Mouse (Mus musculus) G1E-ER4 (cell line): ENCODE data around the gene Larp6. TPM values are rescaled to one million over a fixed set of nuclear protein-coding genes. Genes with fewer than 3 reads are reported as not detected.

ENCODE experiments used
- GATA1 ChIP-seq: IDR thresholded peaks from one replicate; pipeline ENCODE4 v1.8.0; 2012; ENCODE audit warnings: low read length, inconsistent platforms
- polyA plus RNA-seq: library from polyadenylated mRNA; stranded (reverse); fragments of >175 nt; gene quantifications from 2 replicates; pipeline ENCODE4 v1.2.3, GENCODE M21; 2012

The Larp6 gene
- polyA plus RNA-seq, 1 experiment, result not detected

DNA sequence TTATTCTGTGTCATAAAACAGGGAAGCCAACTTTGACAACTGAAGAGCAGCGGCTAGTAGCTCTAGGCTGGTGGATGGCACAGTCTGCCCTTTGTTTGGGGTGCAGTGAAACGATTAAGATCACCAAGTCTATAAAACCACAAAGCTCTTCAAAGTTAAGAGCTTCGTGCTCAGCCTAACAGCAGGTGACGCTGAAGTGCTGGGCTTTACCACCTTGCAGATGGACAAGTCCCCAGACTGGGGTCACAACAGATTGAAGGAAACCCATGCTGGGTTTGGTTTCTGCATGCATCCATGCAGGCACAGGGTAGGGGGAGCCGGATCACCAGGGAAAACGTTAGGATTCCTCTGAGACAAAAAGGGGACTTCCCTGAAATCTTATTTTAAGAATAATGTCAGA, 33.8 kb downstream of the Larp6 start:
- no peak for TF ChIP-seq GATA1

DNA sequence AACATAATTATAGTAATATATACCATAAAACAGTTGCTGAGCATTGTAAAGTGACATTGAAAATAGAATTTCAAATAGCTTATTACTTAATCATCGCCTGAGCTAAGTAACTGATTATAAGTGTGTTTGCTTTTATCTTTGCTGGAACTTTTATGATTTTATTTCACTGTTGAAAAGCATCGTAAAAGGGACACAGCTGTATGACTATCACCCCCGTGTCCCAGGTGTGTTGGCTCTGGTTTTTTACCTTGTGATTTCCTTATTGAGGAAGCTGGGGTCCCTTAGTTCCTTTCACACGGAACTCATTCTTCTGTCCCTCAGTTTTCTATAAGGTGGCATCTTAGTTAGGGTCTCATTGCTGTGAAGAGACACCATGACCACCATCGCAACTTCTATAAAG, 34.9 kb downstream of the Larp6 start:
- no peak for TF ChIP-seq GATA1

- no peak for TF ChIP-seq GATA1
Measured at GRCm38 (mm10) chr9:60748191-60748590, 35.4 kb downstream of the Larp6 start.

DNA sequence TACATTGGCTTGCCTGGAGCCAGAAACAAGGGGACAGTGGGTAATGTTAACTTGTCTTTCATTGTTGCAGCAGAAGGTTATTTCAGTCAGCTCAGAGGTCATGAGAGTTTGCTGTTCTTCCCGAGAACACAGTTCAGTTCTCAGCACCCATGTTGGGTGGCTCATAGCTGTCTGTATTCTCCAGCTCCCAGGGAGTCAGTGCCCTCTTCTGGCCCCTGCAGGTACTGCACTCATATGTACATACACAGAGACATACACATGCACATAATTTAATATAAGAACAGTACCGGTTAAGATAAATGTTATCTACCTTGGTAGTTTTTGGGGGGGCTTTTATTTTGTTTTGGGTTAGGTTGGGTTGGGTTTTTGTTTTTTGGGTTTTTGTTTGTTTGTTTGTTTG, 36.3 kb downstream of the Larp6 start:
- no peak for TF ChIP-seq GATA1

DNA sequence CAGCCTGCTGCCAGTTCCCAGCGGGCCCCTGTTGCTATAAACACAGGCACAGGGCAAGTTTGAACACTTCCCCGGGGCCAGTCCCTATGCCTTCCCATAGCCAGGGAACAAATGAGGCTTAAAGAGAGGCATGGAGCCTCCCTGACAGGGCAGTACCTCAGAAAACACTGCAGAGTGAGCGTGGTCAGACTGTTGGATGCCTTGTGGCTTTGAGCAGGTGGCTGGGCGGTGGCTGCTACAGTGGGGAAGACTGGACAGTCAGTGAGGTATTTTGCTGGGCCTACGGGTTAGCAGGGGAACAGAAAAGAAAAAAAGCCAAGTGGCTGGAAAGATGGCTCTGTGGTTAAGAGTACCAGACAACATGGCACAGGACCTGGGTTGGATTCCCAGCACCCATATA, 38.3 kb downstream of the Larp6 start:
- no peak for TF ChIP-seq GATA1

DNA sequence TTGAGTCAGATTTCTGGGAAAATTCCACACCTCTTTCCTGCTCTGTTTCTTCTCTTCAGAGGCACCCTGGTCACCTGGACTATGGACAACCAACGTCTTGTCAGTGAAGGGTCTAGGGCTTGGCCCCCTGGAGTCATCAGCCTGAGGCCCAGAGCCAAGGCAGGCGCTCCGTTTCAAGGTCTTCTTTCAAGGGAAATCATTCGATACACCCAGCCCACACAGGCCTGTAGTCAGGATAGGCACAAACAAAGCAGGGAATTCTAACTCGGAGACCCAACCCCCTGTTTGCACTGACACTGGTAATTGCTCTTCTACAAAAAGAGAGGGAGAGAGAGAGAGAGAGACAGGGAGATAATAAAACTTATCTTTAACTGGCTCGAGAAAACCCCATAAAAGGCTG, 39.2 kb downstream of the Larp6 start:
- no peak for TF ChIP-seq GATA1

GRCm38 (mm10) chr9:60752636-60753035, 39.8 kb downstream of the Larp6 start:
- TF ChIP-seq GATA1, result no peak

GRCm38 (mm10) chr9:60756258-60756657, 43.5 kb downstream of the Larp6 start:
- no peak for TF ChIP-seq GATA1

DNA sequence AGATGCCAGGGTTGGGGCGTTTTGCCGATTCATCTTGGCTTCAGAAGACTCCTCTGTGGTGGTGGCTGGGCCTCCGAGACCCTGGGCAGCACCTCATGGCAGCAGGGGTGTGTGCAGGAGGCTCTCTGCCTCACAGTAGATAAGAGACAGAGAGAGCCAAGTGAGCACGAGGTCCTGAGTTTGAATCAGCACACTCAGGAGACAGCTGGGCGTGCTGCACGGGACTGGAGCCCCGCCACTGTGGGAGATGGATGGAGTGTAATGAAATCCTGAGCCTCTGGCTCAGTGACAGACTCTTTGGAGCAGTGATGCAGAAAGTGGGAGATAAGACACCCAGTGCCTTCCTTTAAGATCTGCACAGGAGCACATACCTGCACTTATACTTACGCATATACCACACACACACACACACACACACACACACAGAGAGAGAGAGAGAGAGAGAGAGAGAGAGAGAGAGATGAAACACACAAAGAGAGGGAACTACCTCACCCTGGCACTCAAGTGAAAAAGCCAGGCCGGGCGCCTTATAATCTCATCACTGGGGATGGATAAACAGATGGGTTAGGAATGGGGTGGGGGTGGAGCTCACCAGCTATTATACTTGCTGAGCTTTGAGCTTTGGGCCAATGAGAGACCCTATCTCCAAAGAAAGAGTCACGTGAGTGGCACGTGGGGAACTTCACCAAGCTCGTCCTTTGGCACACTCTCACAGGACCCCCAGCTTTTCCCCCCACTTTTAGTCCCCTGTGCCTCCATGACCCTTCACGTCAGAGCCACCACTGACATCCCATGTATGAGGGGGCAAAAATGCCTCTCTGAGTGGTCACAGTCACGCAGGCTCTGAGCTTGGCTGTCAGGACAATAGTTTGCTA, 44.3 kb downstream of the Larp6 start:
- TF ChIP-seq GATA1, result no peak

DNA sequence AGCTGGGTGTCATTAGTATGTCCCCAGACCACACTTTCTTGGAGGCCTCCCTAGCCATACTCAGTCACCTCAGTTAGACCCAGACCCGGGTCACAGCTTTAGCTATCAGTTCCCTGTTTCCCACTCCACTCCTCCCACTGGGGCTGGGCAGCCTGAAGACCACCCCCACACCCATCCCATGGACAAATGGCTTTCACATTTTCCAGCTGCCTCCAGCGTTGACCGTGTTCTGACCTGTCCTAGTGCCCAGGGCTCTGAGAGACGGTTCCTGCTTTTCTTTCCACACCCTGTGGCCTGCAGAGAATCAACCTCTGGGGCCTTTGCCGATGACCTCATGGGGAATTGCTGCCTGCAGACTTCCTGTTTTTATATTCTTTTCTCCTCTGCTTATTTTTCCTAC, 45.0 kb downstream of the Larp6 start:
- TF ChIP-seq GATA1, result no peak

- no peak for TF ChIP-seq GATA1
Measured at GRCm38 (mm10) chr9:60759436-60760007, 46.7 kb downstream of the Larp6 start.

DNA sequence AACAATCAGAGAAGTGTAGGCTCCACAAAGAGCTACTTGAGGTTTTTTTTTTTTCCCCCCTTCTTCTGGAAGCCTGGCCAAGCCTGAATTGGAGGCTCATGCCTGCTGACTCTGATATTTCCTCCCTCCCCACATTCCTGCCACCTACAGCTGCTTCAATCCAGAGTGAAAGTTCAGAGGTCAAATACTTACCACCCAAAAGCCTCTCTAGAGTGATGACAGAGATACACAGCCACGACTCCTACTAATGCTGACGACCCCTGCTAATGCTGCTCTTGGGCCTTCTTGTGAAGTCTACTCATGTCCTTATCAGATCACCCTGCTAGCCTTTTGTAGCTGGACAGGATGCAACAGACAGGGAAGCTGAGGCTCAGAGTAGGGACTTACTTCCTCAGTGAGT, 52.4 kb downstream of the Larp6 start:
- no peak for TF ChIP-seq GATA1

GRCm38 (mm10) chr9:60768393-60768792, 55.6 kb downstream of the Larp6 start:
- no peak for TF ChIP-seq GATA1

DNA sequence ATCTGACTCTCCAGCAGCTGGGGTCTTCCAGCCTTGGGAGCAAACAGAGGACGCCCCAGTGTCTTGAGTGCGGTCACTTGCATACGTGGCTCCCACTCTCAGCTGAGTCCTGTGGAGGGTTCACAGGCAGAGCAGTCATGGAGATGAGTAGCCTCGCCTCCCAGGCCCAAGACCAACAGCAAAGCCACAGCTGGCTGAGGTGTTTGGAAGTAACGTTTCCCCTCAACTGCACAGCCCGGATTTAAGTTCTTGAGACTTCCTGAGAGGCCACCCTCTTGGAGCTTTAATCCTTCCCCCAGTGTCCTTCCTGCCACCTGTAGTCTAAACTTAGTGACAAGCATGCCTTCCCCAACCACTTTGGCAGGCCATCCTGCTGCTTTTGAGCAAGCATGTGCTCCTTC, 56.9 kb downstream of the Larp6 start:
- TF ChIP-seq GATA1, result no peak

- no peak for TF ChIP-seq GATA1
Measured at GRCm38 (mm10) chr9:60773713-60774112, 60.9 kb downstream of the Larp6 start.

GRCm38 (mm10) chr9:60776899-60777298, 64.1 kb downstream of the Larp6 start:
- TF ChIP-seq GATA1, result no peak
